Mouse (Mus musculus): Measurements from ENCODE around the gene Smpdl3b.

GRCm38 (mm10) chr4:132803212-132803611, 46.2 kb upstream of the Smpdl3b start:
- no peak for TF ChIP-seq HCFC1 (IDR thresholded peaks at IDR 0.05; ENCODE audit: borderline replicate concordance, insufficient read depth, low read length)
- TF ChIP-seq CHD2 (IDR thresholded peaks at IDR 0.05; ENCODE audit: low read depth, low read length), result no peak
- TF ChIP-seq MAFK (IDR thresholded peaks at IDR 0.05; ENCODE audit: insufficient read depth, low read depth, low read length), result 0 out of 2 replicates have a peak, but pooled peaks have one; percentile 31
- TF ChIP-seq ZC3H11A (IDR thresholded peaks at IDR 0.05; ENCODE audit: borderline replicate concordance, low read depth, low read length), result no peak
